Mouse (Mus musculus): ENCODE results near the gene Ctrc. TPM values are rescaled to one million over a fixed set of nuclear protein-coding genes. Genes with fewer than 3 reads are reported as not detected.

The Ctrc gene
- polyA plus RNA-seq, 1 experiment: 13.9 TPM

GRCm38 (mm10) chr4:141822979-141823378, 23.2 kb downstream of the Ctrc start:
- WGBS: 39% methylated on average over 3 of the region's 3 CpGs
- TF ChIP-seq POLR2A (IDR thresholded peaks at IDR 0.05; ENCODE audit: low read depth, low read length): no peak
- TF ChIP-seq CTCF (IDR thresholded peaks at IDR 0.05; ENCODE audit: extremely low read depth, insufficient read length, insufficient replicate concordance, low read depth, low read length): no peak
- Histone ChIP-seq H3K4me1 (ENCODE audit: control insufficient read depth, insufficient read depth, insufficient read length, low read length) (no peaks in the 10 kb centered on the region), H3K4me3 (ENCODE audit: low read depth, low read length) (no peak overlapping the region), H3K27me3 (ENCODE audit: control insufficient read depth, insufficient read depth, low read length) (no peaks in the 10 kb centered on the region), H3K36me3 (ENCODE audit: control insufficient read depth, insufficient read depth, low read length) (no peaks in the 10 kb centered on the region), H3K27ac (ENCODE audit: insufficient read depth, low read depth, low read length) (no peak overlapping the region)

DNA sequence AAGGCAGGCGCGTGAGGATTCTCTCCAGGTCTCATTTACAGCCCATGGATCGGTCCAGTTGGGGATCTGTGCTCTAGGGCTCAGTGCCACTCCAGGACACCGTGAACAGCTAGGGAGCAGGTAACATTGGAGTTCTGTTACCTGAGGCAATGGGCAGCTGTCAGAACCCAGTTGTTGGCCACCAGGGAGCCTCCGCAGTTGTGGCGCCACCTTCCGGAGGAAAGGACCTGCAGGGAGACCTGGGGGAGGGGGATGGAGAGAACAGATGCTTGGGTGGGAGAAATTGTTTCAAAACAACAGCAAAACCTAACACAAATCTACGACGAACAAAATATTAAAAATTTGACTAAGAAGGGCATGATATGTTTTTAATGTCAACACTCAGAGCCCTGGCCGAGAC, 24.1 kb downstream of the Ctrc start:
- WGBS: 78% methylated on average over 10 of the region's 10 CpGs
- Histone ChIP-seq H3K27ac (ENCODE audit: insufficient read depth, low read depth, low read length) (no peak overlapping the region), H3K4me3 (ENCODE audit: low read depth, low read length) (no peak overlapping the region), H3K4me1 (ENCODE audit: control insufficient read depth, insufficient read depth, insufficient read length, low read length) (no peaks in the 10 kb centered on the region), H3K36me3 (ENCODE audit: control insufficient read depth, insufficient read depth, low read length) (no peaks in the 10 kb centered on the region), H3K27me3 (ENCODE audit: control insufficient read depth, insufficient read depth, low read length) (no peaks in the 10 kb centered on the region)
- TF ChIP-seq CTCF (IDR thresholded peaks at IDR 0.05; ENCODE audit: extremely low read depth, insufficient read length, insufficient replicate concordance, low read depth, low read length) (peak; percentile 44; the same call in 1 of the 2 replicates), POLR2A (IDR thresholded peaks at IDR 0.05; ENCODE audit: low read depth, low read length) (no peak)

DNA sequence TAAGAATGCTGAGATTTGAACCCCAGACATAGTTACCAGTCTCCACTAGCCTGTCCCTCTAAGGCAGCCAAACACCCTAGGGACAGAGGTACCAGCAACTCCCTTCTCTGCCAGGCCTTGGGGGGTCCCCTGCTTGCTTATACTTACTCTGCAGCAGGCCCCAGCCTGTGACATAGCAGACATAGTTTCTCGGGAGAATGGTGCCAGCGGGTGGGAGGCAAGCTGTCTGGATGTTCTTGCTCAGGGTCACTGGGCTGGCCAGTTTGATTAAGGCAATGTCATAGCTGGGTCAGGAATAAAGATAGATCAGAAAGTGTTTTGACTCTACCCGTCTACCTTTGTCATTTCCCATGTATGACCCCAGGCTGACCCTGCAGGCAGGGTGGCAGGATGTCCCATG, 25.0 kb downstream of the Ctrc start:
- TF ChIP-seq CTCF (IDR thresholded peaks at IDR 0.05; ENCODE audit: extremely low read depth, insufficient read length, insufficient replicate concordance, low read depth, low read length) (no peak), POLR2A (IDR thresholded peaks at IDR 0.05; ENCODE audit: low read depth, low read length) (no peak)
- 78% methylated on average over 3 of the region's 3 CpGs for WGBS

GRCm38 (mm10) chr4:141819316-141819715, 26.8 kb downstream of the Ctrc start:
- WGBS: 91% methylated on average over 7 of the region's 7 CpGs
- H3K27me3 ChIP-seq (ENCODE audit: control insufficient read depth, insufficient read depth, low read length): no peaks in the 10 kb centered on the region
- no peaks in the 10 kb centered on the region for H3K4me1 ChIP-seq (ENCODE audit: control insufficient read depth, insufficient read depth, insufficient read length, low read length)
- no peak overlapping the region for H3K4me3 ChIP-seq (ENCODE audit: low read depth, low read length)
- TF ChIP-seq CTCF (IDR thresholded peaks at IDR 0.05; ENCODE audit: extremely low read depth, insufficient read length, insufficient replicate concordance, low read depth, low read length) (no peak), POLR2A (IDR thresholded peaks at IDR 0.05; ENCODE audit: low read depth, low read length) (no peak)
- peaks cover 11% of the 10 kb centered on the region; the same call in 1 of the 2 replicates for H3K36me3 ChIP-seq (ENCODE audit: control insufficient read depth, insufficient read depth, low read length)
- no peak overlapping the region for H3K27ac ChIP-seq (ENCODE audit: insufficient read depth, low read depth, low read length)

More for the DNA sequence above, 25.0 kb downstream of the Ctrc start:
- no peaks in the 10 kb centered on the region for H3K36me3 ChIP-seq (ENCODE audit: control insufficient read depth, insufficient read depth, low read length)
- no peak overlapping the region for H3K27ac ChIP-seq (ENCODE audit: insufficient read depth, low read depth, low read length)
- H3K4me1 ChIP-seq (ENCODE audit: control insufficient read depth, insufficient read depth, insufficient read length, low read length): no peaks in the 10 kb centered on the region
- no peaks in the 10 kb centered on the region for H3K27me3 ChIP-seq (ENCODE audit: control insufficient read depth, insufficient read depth, low read length)
- no peak overlapping the region for H3K4me3 ChIP-seq (ENCODE audit: low read depth, low read length)

DNA sequence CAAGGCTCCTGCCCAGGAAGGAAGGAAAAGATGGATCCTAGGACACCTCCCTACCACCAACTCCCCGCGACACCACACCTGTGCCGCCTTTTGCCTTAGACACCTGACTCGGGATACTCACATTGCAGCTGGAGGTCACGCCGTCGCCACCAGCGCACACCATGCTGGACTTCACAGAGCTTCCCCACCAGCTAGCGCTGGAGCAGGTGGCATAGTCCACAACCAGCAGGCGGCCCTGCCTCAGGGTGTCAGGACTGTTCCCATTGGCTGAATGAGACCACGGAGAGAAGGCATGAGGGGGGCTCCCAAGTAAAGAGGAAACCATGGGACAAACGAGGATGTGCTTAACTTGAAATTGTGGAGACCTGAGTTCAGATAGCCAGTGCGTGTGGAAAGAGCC, 27.3 kb downstream of the Ctrc start:
- H3K27ac ChIP-seq (ENCODE audit: insufficient read depth, low read depth, low read length): no peak overlapping the region
- H3K4me3 ChIP-seq (ENCODE audit: low read depth, low read length): no peak overlapping the region
- H3K36me3 ChIP-seq (ENCODE audit: control insufficient read depth, insufficient read depth, low read length): peaks cover 14% of the 10 kb centered on the region
- TF ChIP-seq POLR2A (IDR thresholded peaks at IDR 0.05; ENCODE audit: low read depth, low read length) (no peak), CTCF (IDR thresholded peaks at IDR 0.05; ENCODE audit: extremely low read depth, insufficient read length, insufficient replicate concordance, low read depth, low read length) (no peak)
- no peaks in the 10 kb centered on the region for H3K4me1 ChIP-seq (ENCODE audit: control insufficient read depth, insufficient read depth, insufficient read length, low read length)
- no peaks in the 10 kb centered on the region for H3K27me3 ChIP-seq (ENCODE audit: control insufficient read depth, insufficient read depth, low read length)
- 80% methylated on average over 13 of the region's 13 CpGs for WGBS

- TF ChIP-seq CTCF (IDR thresholded peaks at IDR 0.05; ENCODE audit: extremely low read depth, insufficient read length, insufficient replicate concordance, low read depth, low read length) (no peak), POLR2A (IDR thresholded peaks at IDR 0.05; ENCODE audit: low read depth, low read length) (no peak)
- peaks cover 25% of the 10 kb centered on the region for H3K36me3 ChIP-seq (ENCODE audit: control insufficient read depth, insufficient read depth, low read length)
Observed at GRCm38 (mm10) chr4:141817706-141818105, 28.5 kb downstream of the Ctrc start.

DNA sequence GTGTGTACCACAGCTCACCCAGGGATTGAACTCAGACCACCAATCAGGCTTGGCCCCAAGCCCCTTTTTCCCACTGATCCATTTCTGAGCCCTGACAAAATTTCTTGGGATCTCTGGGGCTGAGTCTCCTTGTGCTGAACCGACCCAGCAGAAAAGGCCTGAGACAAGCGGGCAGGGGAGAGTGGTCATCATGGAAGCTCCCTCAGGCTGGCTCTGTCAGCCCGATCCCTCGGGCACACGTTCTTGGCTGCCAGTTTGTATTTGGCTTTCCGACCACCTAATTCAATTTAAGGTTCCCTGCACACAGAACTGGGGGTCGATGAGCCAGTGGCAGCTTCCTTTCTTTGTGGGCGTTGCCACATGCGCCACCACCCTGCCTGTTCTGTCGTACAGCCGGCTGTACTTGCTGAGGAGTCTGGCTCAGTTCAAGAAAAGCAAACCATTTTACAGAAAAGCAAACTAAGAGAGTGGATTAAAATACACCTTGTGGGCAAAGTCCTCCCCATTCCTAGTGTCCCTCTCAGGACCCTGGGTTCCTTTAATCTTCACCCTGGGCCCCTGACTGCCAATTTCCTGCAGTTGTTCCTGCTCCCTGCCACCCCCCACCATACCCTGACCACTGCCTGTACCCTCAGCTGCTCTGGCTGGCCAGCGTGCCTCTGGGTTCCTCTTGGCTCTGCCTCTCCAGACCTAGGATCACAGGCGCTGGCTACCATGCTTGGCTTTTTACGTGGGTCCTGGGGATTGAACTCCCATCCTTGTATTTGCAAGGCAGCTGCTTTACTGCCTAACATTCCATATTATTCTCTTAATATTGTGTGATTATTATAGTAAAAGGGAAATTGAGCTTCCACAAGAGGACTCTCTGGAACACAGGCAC, 29.1 kb downstream of the Ctrc start:
- TF ChIP-seq POLR2A (IDR thresholded peaks at IDR 0.05; ENCODE audit: low read depth, low read length) (no peak), CTCF (IDR thresholded peaks at IDR 0.05; ENCODE audit: extremely low read depth, insufficient read length, insufficient replicate concordance, low read depth, low read length) (no peak)
- Histone ChIP-seq H3K36me3 (ENCODE audit: control insufficient read depth, insufficient read depth, low read length) (peaks cover 32% of the 10 kb centered on the region), H3K27me3 (ENCODE audit: control insufficient read depth, insufficient read depth, low read length) (no peaks in the 10 kb centered on the region), H3K4me1 (ENCODE audit: control insufficient read depth, insufficient read depth, insufficient read length, low read length) (no peaks in the 10 kb centered on the region), H3K27ac (ENCODE audit: insufficient read depth, low read depth, low read length) (no peak overlapping the region), H3K4me3 (ENCODE audit: low read depth, low read length) (no peak overlapping the region)
- 59% methylated on average over 14 of the region's 14 CpGs for WGBS

More at GRCm38 (mm10) chr4:141817706-141818105, 28.5 kb downstream of the Ctrc start:
- no peak overlapping the region for H3K27ac ChIP-seq (ENCODE audit: insufficient read depth, low read depth, low read length)
- 85% methylated on average over 10 of the region's 10 CpGs for whole genome bisulfite sequencing
- H3K27me3 ChIP-seq (ENCODE audit: control insufficient read depth, insufficient read depth, low read length): no peaks in the 10 kb centered on the region
- no peaks in the 10 kb centered on the region for H3K4me1 ChIP-seq (ENCODE audit: control insufficient read depth, insufficient read depth, insufficient read length, low read length)
- no peak overlapping the region for H3K4me3 ChIP-seq (ENCODE audit: low read depth, low read length)

Data from small intestine, adult 2 months (tissue).